Mouse (Mus musculus): ENCODE data around the gene Pspn.

The Pspn gene

DNA sequence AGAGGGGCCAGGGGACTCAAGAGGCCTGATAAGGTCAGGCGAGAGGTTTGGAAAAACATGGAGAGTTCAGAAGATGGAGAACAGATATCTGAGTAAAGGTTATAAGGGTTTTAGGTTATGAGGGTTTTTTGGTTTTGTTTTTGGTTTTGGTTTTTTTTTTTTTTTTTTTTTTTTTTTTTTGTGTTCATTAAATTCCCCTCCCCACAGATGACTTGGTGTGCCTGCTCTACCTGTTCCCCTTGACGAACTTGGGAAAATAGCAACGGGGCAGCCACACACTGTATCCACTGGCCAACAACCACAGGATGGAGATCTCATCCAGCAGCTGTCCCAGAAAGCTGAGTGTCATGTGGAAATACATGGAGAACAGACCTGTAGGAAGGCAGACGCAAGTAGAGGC, 41.2 kb downstream of the Pspn start:
- DNase-seq: no peak

DNA sequence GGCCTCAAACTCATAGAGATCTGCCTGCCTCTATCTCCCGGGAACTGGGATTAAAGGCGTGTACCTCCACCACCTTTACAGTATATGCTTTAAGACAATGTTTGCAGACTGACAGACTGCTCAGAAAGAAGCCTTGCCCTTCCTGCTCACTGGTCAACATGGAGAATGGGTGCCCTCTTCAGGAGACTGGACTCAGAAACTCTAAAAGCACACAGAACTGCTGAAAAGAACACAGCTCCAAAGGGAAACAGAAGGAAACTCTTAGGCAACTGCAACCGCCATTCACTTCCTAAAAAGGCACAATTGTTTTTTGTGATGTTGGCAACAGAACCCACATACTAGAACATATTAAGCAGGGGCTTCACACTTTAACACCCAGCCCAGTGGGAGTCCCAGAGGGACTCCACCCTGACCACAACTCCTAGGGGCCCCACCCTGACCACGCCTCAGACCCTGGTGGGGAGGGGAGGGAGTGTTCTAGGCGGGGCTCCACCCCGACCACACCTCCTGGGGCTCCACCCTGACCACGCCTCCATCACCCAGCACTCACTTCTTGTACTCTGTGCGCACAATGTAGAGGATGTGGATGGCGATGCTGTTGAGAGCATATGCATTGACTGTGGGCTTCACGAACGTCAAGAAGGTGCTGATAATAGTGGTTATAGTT, 41.9 kb downstream of the Pspn start:
- no peak for DNase-seq

DNA sequence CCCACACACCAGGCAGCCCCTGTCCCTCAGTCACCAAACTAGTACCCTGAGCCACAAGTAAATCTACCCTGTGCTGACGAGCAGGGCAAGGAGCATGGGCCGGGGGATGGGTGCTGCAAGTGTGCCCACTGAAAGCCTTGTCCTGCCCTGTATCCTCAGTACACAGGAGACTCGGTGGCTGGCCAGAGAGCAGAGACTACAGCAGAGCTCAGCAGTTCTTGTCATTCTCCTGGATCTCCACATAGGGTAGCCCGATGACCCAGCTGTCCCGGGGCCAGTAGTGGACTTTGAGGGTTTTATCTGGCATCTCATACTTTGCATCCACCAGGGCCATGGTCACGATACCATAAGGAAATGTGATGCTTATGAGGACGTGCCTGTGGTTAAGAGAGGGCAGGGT, 44.9 kb downstream of the Pspn start:
- DNase-seq: no peak

DNA sequence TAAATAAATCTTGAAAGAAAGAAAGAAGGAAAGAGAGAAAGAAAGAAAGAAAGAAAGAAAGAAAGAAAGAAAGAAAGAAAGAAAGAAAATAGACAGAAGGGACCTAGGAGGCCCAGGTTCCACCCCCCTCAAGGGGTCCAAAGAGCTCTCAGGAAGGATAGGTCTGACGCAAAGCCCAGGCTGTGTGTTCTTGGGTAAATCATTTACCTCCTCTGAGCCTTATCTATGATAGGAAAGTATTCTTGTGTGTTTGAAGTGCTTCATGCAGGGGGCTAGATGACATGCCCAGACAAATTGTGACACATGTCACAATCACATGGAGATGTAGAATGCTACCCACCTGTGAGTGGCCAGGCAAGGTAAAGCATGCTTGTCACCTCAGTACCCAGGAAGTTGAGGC, 47.2 kb downstream of the Pspn start:
- DNase-seq: no peak

DNA sequence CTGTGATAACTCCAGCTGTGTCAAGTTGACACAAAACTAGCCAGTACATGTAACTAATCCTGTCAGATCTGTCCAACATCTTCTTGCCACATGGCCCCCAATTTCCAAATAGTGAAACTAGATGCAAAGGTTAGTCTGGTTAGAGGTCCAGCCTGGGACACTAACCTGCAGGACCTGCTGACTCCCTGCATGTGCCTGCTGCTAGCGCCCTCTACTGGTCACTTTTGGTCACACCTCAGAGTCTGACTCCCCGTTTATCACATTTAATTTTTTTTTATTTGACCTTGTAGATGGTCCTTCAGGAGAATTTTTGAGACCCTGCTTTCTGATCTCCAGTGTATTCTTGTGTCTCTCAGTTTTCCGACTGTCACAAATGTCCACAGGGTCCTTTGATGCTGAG, 48.9 kb downstream of the Pspn start:
- peak; percentile 70 for DNase-seq
